Mouse (Mus musculus) stomach, embryonic 15.5 days (tissue): Measurements from ENCODE around the gene Senp3. TPM values are rescaled to one million over a fixed set of nuclear protein-coding genes. Genes with fewer than 3 reads are reported as not detected.
"Not testable (repeated sequence)": the region's sequence is repeated elsewhere in the genome, so short reads cannot be mapped to it uniquely, and the experiment has no call there.

ENCODE experiments used
- ATAC-seq: fragments of 200-750 bp; cut with Nextera tagmentation; 2 replicates; pipeline ENCODE4 v1.8.0; 2017; ENCODE audit warnings: low read depth, moderate number of reproducible peaks, moderate TSS enrichment; ENCODE audit not compliant: insufficient read depth, low FRiP score
- H3K27ac ChIP-seq: fragments of 300-500 bp; sonication (generic); 2 replicates; pipeline ENCODE4 v1.5.1; 2015; ENCODE audit warnings: mild to moderate bottlenecking, inconsistent platforms
- H3K27me3 ChIP-seq: fragments of 300-500 bp; sonication (generic); replicated peaks from 2 replicates; pipeline ENCODE4 v1.6.1; 2015; ENCODE audit warnings: inconsistent platforms
- H3K36me3 ChIP-seq: fragments of 300-500 bp; sonication (generic); 2 replicates; pipeline ENCODE4 v1.6.1; 2015; ENCODE audit warnings: inconsistent platforms
- H3K4me1 ChIP-seq: fragments of 300-500 bp; sonication (generic); 2 replicates; pipeline ENCODE4 v1.6.1; 2015; ENCODE audit warnings: inconsistent platforms
- H3K4me2 ChIP-seq: fragments of 300-500 bp; sonication (generic); 2 replicates; pipeline ENCODE4 v1.6.1; 2015; ENCODE audit warnings: mild to moderate bottlenecking, inconsistent platforms
- H3K4me3 ChIP-seq: fragments of 300-500 bp; sonication (generic); replicated peaks from 2 replicates; pipeline ENCODE4 v1.5.1; 2015; ENCODE audit warnings: inconsistent platforms
- H3K9ac ChIP-seq: fragments of 300-500 bp; sonication (generic); 2 replicates; pipeline ENCODE4 v1.6.1; 2015; ENCODE audit warnings: inconsistent platforms
- H3K9me3 ChIP-seq: fragments of 300-500 bp; sonication (generic); 2 replicates; pipeline ENCODE4 v1.6.1; 2016; ENCODE audit warnings: inconsistent platforms
- WGBS: fragments of 180-500 bp; shearing (Covaris S2); methylation state at CpG from one replicate; pipeline ENCODE4 v1.1.7; 2015; 5-methylcytosine and 5-hydroxymethylcytosine counted together
- polyA plus RNA-seq: library from polyadenylated mRNA; unstranded; fragments of >200 nt; fragmentation: Nextera tagmentation; extraction: Ambion mirVana; gene quantifications from 2 replicates; pipeline ENCODE4 v1.2.1, GENCODE M21; 2015

The Senp3 gene
- polyA plus RNA-seq = 69.1 and 74.5 TPM in 2 replicates

GRCm38 (mm10) chr11:69681314-69682208 lies at the start of gene Senp3:
Senp3 (minus strand) TSS chr11:69682084.
- peak within 1 kb of the TSS; percentile 98 for H3K27ac ChIP-seq
- H3K9ac ChIP-seq = peak within 1 kb of the TSS; percentile 87
- peaks cover 16% of the 10 kb centered on the region for H3K36me3 ChIP-seq
- peaks cover 45% of the 10 kb centered on the region for H3K4me1 ChIP-seq
- peak within 1 kb of the TSS; percentile 87 for H3K4me2 ChIP-seq
- H3K27me3 ChIP-seq = no peaks in the 10 kb centered on the region
- WGBS = under 1% methylated on average over 80 of the region's 80 CpGs
- H3K9me3 ChIP-seq = no peaks in the 10 kb centered on the region
- H3K4me3 ChIP-seq = peak within 1 kb of the TSS; percentile 92
- ATAC-seq = peak; percentile 94

GRCm38 (mm10) chr11:69731408-69731807 lies 49.5 kb upstream of the Senp3 start:
- not testable (repeated sequence) for H3K4me2 ChIP-seq, H3K27ac ChIP-seq, H3K27me3 ChIP-seq, H3K4me3 ChIP-seq, H3K9me3 ChIP-seq, H3K4me1 ChIP-seq, H3K9ac ChIP-seq, ATAC-seq
- WGBS = 59% methylated on average over 3 of the region's 3 CpGs
- peaks cover 25% of the 10 kb centered on the region for H3K36me3 ChIP-seq

GRCm38 (mm10) chr11:69729063-69729462 lies 47.2 kb upstream of the Senp3 start:
- Histone ChIP-seq H3K27ac (no peak overlapping the region), H3K9me3 (no peaks in the 10 kb centered on the region), H3K27me3 (no peaks in the 10 kb centered on the region), H3K36me3 (peaks cover 2% of the 10 kb centered on the region), H3K4me2 (no peak overlapping the region), H3K4me3 (no peak overlapping the region), H3K9ac (no peak overlapping the region), H3K4me1 (no peaks in the 10 kb centered on the region)
- 23% methylated on average over 3 of the region's 3 CpGs for WGBS
- ATAC-seq = no peak

- Histone ChIP-seq H3K4me3 (no peak overlapping the region), H3K9me3 (no peaks in the 10 kb centered on the region), H3K36me3 (no peaks in the 10 kb centered on the region), H3K4me2 (no peak overlapping the region), H3K9ac (no peak overlapping the region), H3K27me3 (no peaks in the 10 kb centered on the region), H3K27ac (no peak overlapping the region), H3K4me1 (no peaks in the 10 kb centered on the region)
- WGBS = 35% methylated on average over 5 of the region's 5 CpGs
- ATAC-seq = no peak
These were observed 44.1 kb upstream of the Senp3 start for GRCm38 (mm10) chr11:69725951-69726350.

GRCm38 (mm10) chr11:69723074-69723473 lies 41.2 kb upstream of the Senp3 start:
- Histone ChIP-seq H3K4me3 (no peak overlapping the region), H3K36me3 (no peaks in the 10 kb centered on the region), H3K4me1 (peaks cover 3% of the 10 kb centered on the region; the same call in 1 of the 2 replicates), H3K9ac (no peak overlapping the region), H3K27ac (no peak overlapping the region), H3K27me3 (no peaks in the 10 kb centered on the region), H3K4me2 (no peak overlapping the region), H3K9me3 (no peaks in the 10 kb centered on the region)
- 43% methylated on average over 2 of the region's 2 CpGs for WGBS
- no peak for ATAC-seq

- Histone ChIP-seq H3K27ac (no peak overlapping the region), H3K4me1 (peaks cover 3% of the 10 kb centered on the region; the same call in 1 of the 2 replicates), H3K9me3 (no peaks in the 10 kb centered on the region), H3K9ac (no peak overlapping the region), H3K36me3 (no peaks in the 10 kb centered on the region), H3K4me3 (no peak overlapping the region), H3K27me3 (no peaks in the 10 kb centered on the region), H3K4me2 (no peak overlapping the region)
- 57% methylated on average over 6 of the region's 6 CpGs for WGBS
- no peak for ATAC-seq
These were observed 39.0 kb upstream of the Senp3 start for GRCm38 (mm10) chr11:69720852-69721251.

- 67% methylated on average over 6 of the region's 6 CpGs for WGBS
- Histone ChIP-seq H3K27me3 (no peaks in the 10 kb centered on the region), H3K36me3 (no peaks in the 10 kb centered on the region), H3K4me1 (peaks cover 3% of the 10 kb centered on the region; the same call in 1 of the 2 replicates), H3K4me2 (no peak overlapping the region), H3K27ac (no peak overlapping the region), H3K9me3 (no peaks in the 10 kb centered on the region), H3K4me3 (no peak overlapping the region), H3K9ac (no peak overlapping the region)
- no peak for ATAC-seq
These were observed 37.5 kb upstream of the Senp3 start for GRCm38 (mm10) chr11:69719423-69719822.

GRCm38 (mm10) chr11:69718661-69719060 lies 36.8 kb upstream of the Senp3 start:
- Histone ChIP-seq H3K9ac (no peak overlapping the region), H3K9me3 (no peaks in the 10 kb centered on the region), H3K36me3 (no peaks in the 10 kb centered on the region), H3K4me1 (peaks cover 3% of the 10 kb centered on the region; the same call in 1 of the 2 replicates), H3K4me2 (peak overlapping the region; percentile 30; the same call in 1 of the 2 replicates), H3K27me3 (no peaks in the 10 kb centered on the region), H3K4me3 (no peak overlapping the region), H3K27ac (no peak overlapping the region)
- ATAC-seq = peak; percentile 68; the same call in 1 of the 2 replicates
- WGBS = 18% methylated on average over 15 of the region's 15 CpGs

- ATAC-seq = no peak
- H3K36me3 ChIP-seq = no peaks in the 10 kb centered on the region
- no peaks in the 10 kb centered on the region for H3K27me3 ChIP-seq
- H3K4me1 ChIP-seq = peaks cover 3% of the 10 kb centered on the region; the same call in 1 of the 2 replicates
- H3K27ac ChIP-seq = no peak overlapping the region
- 75% methylated on average over 4 of the region's 4 CpGs for WGBS
- H3K9ac ChIP-seq = no peak overlapping the region
- H3K4me2 ChIP-seq = no peak overlapping the region
- H3K4me3 ChIP-seq = no peak overlapping the region
- H3K9me3 ChIP-seq = no peaks in the 10 kb centered on the region
These were observed 35.1 kb upstream of the Senp3 start for GRCm38 (mm10) chr11:69716953-69717352.

- ATAC-seq = peak; percentile 59; the same call in 1 of the 2 replicates
- no peak overlapping the region for H3K4me2 ChIP-seq
- H3K27ac ChIP-seq = 0 out of 2 replicates have a peak overlapping the region, but pooled peaks have one; percentile 16
- H3K4me1 ChIP-seq = peaks cover 3% of the 10 kb centered on the region; the same call in 1 of the 2 replicates
- no peaks in the 10 kb centered on the region for H3K36me3 ChIP-seq
- H3K27me3 ChIP-seq = no peaks in the 10 kb centered on the region
- H3K9me3 ChIP-seq = no peaks in the 10 kb centered on the region
- no peak overlapping the region for H3K4me3 ChIP-seq
- no peak overlapping the region for H3K9ac ChIP-seq
- WGBS = 12% methylated on average over 5 of the region's 5 CpGs
These were observed 34.0 kb upstream of the Senp3 start for GRCm38 (mm10) chr11:69715929-69716328.

GRCm38 (mm10) chr11:69715482-69715881 lies 33.6 kb upstream of the Senp3 start:
- H3K9me3 ChIP-seq = no peaks in the 10 kb centered on the region
- no peak for ATAC-seq
- H3K27ac ChIP-seq = 0 out of 2 replicates have a peak overlapping the region, but pooled peaks have one; percentile 16
- H3K27me3 ChIP-seq = no peaks in the 10 kb centered on the region
- WGBS = 55% methylated on average over 9 of the region's 9 CpGs
- H3K4me2 ChIP-seq = no peak overlapping the region
- H3K4me1 ChIP-seq = peaks cover 3% of the 10 kb centered on the region; the same call in 1 of the 2 replicates
- no peaks in the 10 kb centered on the region for H3K36me3 ChIP-seq
- H3K9ac ChIP-seq = no peak overlapping the region
- no peak overlapping the region for H3K4me3 ChIP-seq

GRCm38 (mm10) chr11:69714636-69715329 lies 32.9 kb upstream of the Senp3 start:
- H3K27me3 ChIP-seq = no peaks in the 10 kb centered on the region
- no peaks in the 10 kb centered on the region for H3K36me3 ChIP-seq
- no peaks in the 10 kb centered on the region for H3K9me3 ChIP-seq
- ATAC-seq = no peak
- WGBS = 77% methylated on average over 18 of the region's 18 CpGs
- H3K27ac ChIP-seq = no peak overlapping the region
- H3K4me2 ChIP-seq = no peak overlapping the region
- H3K4me3 ChIP-seq = no peak overlapping the region
- no peak overlapping the region for H3K9ac ChIP-seq
- peaks cover 3% of the 10 kb centered on the region; the same call in 1 of the 2 replicates for H3K4me1 ChIP-seq
